Mouse (Mus musculus): ENCODE results near the gene Prok2. TPM values are rescaled to one million over a fixed set of nuclear protein-coding genes. Genes with fewer than 3 reads are reported as not detected.
A peak's percentile ranks its signal among the peaks of the same experiment; 100 is the strongest.

Gene Prok2
- total and polyA plus RNA-seq, 2 experiments from 2014 or later: 0.27 to 1.3 TPM

GRCm38 (mm10) chr6:99674482-99674881 is 51.7 kb downstream of the Prok2 start:
- no peak overlapping the region for H3K9ac ChIP-seq (replicated peaks; ENCODE audit: low read length, poor library complexity, severe bottlenecking)
- H3K4me3 ChIP-seq (ENCODE audit: low read depth, low read length): no peak overlapping the region
- no peak for TF ChIP-seq CTCF (IDR thresholded peaks at IDR 0.05)
- no peak overlapping the region for H3K4me2 ChIP-seq (ENCODE audit: low read depth, low read length, poor library complexity, severe bottlenecking)
- ATAC-seq (ENCODE audit: low FRiP score): no peak
- peaks cover 12% of the 10 kb centered on the region for H3K4me1 ChIP-seq (ENCODE audit: insufficient read depth, low read length)
- peak; percentile 12 for DNase-seq (ENCODE audit: low spot score)
- no peaks in the 10 kb centered on the region for H3K36me3 ChIP-seq (ENCODE audit: insufficient read depth, low read length)
- no peak overlapping the region for H3K27ac ChIP-seq (ENCODE audit: low read depth, low read length)
- WGBS: 47% methylated on average over 4 of the region's 4 CpGs
- H3K9me3 ChIP-seq (ENCODE audit: low read length): no peaks in the 10 kb centered on the region
- no peaks in the 10 kb centered on the region for H3K27me3 ChIP-seq (ENCODE audit: insufficient read depth, low read length)

- 71% methylated on average over 3 of the region's 3 CpGs for WGBS
- Histone ChIP-seq H3K4me2 (ENCODE audit: low read depth, low read length, poor library complexity, severe bottlenecking) (no peak overlapping the region), H3K9me3 (ENCODE audit: low read length) (no peaks in the 10 kb centered on the region), H3K4me1 (ENCODE audit: insufficient read depth, low read length) (peaks cover 27% of the 10 kb centered on the region), H3K27ac (ENCODE audit: low read depth, low read length) (no peak overlapping the region), H3K27me3 (ENCODE audit: insufficient read depth, low read length) (no peaks in the 10 kb centered on the region), H3K36me3 (ENCODE audit: insufficient read depth, low read length) (no peaks in the 10 kb centered on the region), H3K9ac (replicated peaks; ENCODE audit: low read length, poor library complexity, severe bottlenecking) (no peak overlapping the region), H3K4me3 (ENCODE audit: low read depth, low read length) (no peak overlapping the region)
- TF ChIP-seq CTCF (IDR thresholded peaks at IDR 0.05): peak; percentile 49
- ATAC-seq (ENCODE audit: low FRiP score): no peak
- no peak for DNase-seq (ENCODE audit: low spot score)
These were observed 54.4 kb downstream of the Prok2 start for GRCm38 (mm10) chr6:99671768-99672167.

DNA sequence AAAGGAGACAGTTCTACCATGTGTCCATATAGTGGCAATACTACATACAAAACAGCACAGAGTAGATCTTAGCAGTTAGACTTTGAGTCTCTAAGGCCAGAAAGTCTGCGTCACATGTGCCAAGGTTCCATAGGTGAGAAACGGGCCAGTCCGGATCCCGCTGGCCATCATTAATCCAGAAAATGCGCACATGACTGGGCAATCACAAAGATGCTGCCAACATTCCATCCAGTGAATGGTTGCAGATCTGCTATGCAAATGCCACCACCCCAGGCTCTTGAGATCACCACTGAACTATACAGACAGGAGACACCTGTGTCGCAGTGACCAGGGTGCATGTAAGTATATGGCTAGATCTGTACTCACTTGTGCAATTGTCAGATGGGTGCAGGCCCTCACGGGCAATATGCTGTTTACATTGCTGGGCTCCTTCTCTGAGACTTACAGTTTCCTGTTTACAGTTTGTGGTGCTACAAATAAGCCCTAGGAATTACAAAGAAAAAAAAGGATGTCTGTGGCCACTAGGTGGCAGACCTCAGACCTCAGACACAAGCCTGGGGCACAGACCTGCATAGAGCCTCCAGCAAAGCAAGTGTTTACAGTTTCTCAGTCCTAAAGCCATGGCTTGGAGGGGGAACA is 55.6 kb downstream of the Prok2 start:
- Histone ChIP-seq H3K27ac (ENCODE audit: low read depth, low read length) (no peak overlapping the region), H3K9ac (replicated peaks; ENCODE audit: low read length, poor library complexity, severe bottlenecking) (no peak overlapping the region), H3K4me3 (ENCODE audit: low read depth, low read length) (no peak overlapping the region), H3K36me3 (ENCODE audit: insufficient read depth, low read length) (no peaks in the 10 kb centered on the region), H3K27me3 (ENCODE audit: insufficient read depth, low read length) (no peaks in the 10 kb centered on the region), H3K9me3 (ENCODE audit: low read length) (no peaks in the 10 kb centered on the region), H3K4me1 (ENCODE audit: insufficient read depth, low read length) (peaks cover 28% of the 10 kb centered on the region), H3K4me2 (ENCODE audit: low read depth, low read length, poor library complexity, severe bottlenecking) (no peak overlapping the region)
- peak; percentile 79 for DNase-seq (ENCODE audit: low spot score)
- 61% methylated on average over 7 of the region's 7 CpGs for WGBS
- peak; percentile 25; the same call in 1 of the 2 replicates for ATAC-seq (ENCODE audit: low FRiP score)
- TF ChIP-seq CTCF (IDR thresholded peaks at IDR 0.05): peak; percentile 86

GRCm38 (mm10) chr6:99669481-99670325 is 56.5 kb downstream of the Prok2 start:
- H3K9ac ChIP-seq (replicated peaks; ENCODE audit: low read length, poor library complexity, severe bottlenecking): no peak overlapping the region
- peak overlapping the region; percentile 4; the same call in 1 of the 2 replicates for H3K27ac ChIP-seq (ENCODE audit: low read depth, low read length)
- no peak overlapping the region for H3K4me3 ChIP-seq (ENCODE audit: low read depth, low read length)
- H3K9me3 ChIP-seq (ENCODE audit: low read length): no peaks in the 10 kb centered on the region
- H3K27me3 ChIP-seq (ENCODE audit: insufficient read depth, low read length): no peaks in the 10 kb centered on the region
- ATAC-seq (ENCODE audit: low FRiP score) (peak; percentile 67), DNase-seq (ENCODE audit: low spot score) (peak; percentile 89)
- 13% methylated on average over 5 of the region's 5 CpGs for WGBS
- peak overlapping the region; percentile 7; the same call in 1 of the 2 replicates for H3K4me2 ChIP-seq (ENCODE audit: low read depth, low read length, poor library complexity, severe bottlenecking)
- TF ChIP-seq CTCF (IDR thresholded peaks at IDR 0.05): no peak
- peaks cover 30% of the 10 kb centered on the region for H3K4me1 ChIP-seq (ENCODE audit: insufficient read depth, low read length)
- no peaks in the 10 kb centered on the region for H3K36me3 ChIP-seq (ENCODE audit: insufficient read depth, low read length)

- Histone ChIP-seq H3K9me3 (ENCODE audit: low read length) (no peaks in the 10 kb centered on the region), H3K27ac (ENCODE audit: low read depth, low read length) (no peak overlapping the region), H3K4me2 (ENCODE audit: low read depth, low read length, poor library complexity, severe bottlenecking) (peak overlapping the region; percentile 98; the same call in 1 of the 2 replicates), H3K36me3 (ENCODE audit: insufficient read depth, low read length) (no peaks in the 10 kb centered on the region), H3K4me1 (ENCODE audit: insufficient read depth, low read length) (peaks cover 30% of the 10 kb centered on the region), H3K4me3 (ENCODE audit: low read depth, low read length) (peak overlapping the region; percentile 75; the same call in 1 of the 2 replicates), H3K27me3 (ENCODE audit: insufficient read depth, low read length) (no peaks in the 10 kb centered on the region), H3K9ac (replicated peaks; ENCODE audit: low read length, poor library complexity, severe bottlenecking) (no peak overlapping the region)
- peak; percentile 15; the same call in 1 of the 2 replicates for TF ChIP-seq CTCF (IDR thresholded peaks at IDR 0.05)
- DNase-seq (ENCODE audit: low spot score): no peak
- WGBS: 53% methylated on average over 8 of the region's 8 CpGs
- ATAC-seq (ENCODE audit: low FRiP score): no peak
These were observed 58.9 kb downstream of the Prok2 start for GRCm38 (mm10) chr6:99667290-99667689.
